Mouse (Mus musculus) heart, postnatal 10 days (tissue): ENCODE measurements around the gene Acot12. TPM values are rescaled to one million over a fixed set of nuclear protein-coding genes. Genes with fewer than 3 reads are reported as not detected.
A peak's percentile ranks its signal among the peaks of the same experiment; 100 is the strongest.
"Not testable (repeated sequence)": the region's sequence is repeated elsewhere in the genome, so short reads cannot be mapped to it uniquely, and the experiment has no call there.

Experiments
- DNase-seq, 2 experiments: peaks; one replicate each; pipeline ENCODE4 v3.0.0; 2021
- intact Hi-C: fragments of 180-260 bp; cut with DNase I; formaldehyde crosslinking; loops from one replicate; pipeline ENCODE4 v1.15.1; 2025
- total RNA-seq, 2 experiments: library from RNA; stranded (reverse); gene quantifications; 2 replicates each; pipeline ENCODE4 v1.2.3; 2021

The Acot12 gene
- total RNA-seq, 2 experiments from 2014 or later: 0.48 TPM; not detected in 1

- intact Hi-C loops: no loop called here
- no peak for DNase-seq
Observed at GRCm38 (mm10) chr13:91758316-91759048, 17.2 kb downstream of the Acot12 start.

- intact Hi-C loops: no loop called here
- DNase-seq: no peak
Observed at GRCm38 (mm10) chr13:91759791-91760190, 18.5 kb downstream of the Acot12 start.

- intact Hi-C loops: no loop called here
- no peak for DNase-seq
Observed at GRCm38 (mm10) chr13:91760302-91761050, 19.2 kb downstream of the Acot12 start.

- DNase-seq: no peak
- intact Hi-C loops: no loop called here
Observed at GRCm38 (mm10) chr13:91761654-91762445, 20.5 kb downstream of the Acot12 start.

GRCm38 (mm10) chr13:91763654-91764053, 22.3 kb downstream of the Acot12 start:
- DNase-seq, intact Hi-C loops: not testable (repeated sequence)

GRCm38 (mm10) chr13:91765627-91766026, 24.3 kb downstream of the Acot12 start:
- DNase-seq: no peak
- intact Hi-C loops: no loop called here

- intact Hi-C loops: no loop called here
Observed at GRCm38 (mm10) chr13:91768683-91769651, 27.7 kb downstream of the Acot12 start.

GRCm38 (mm10) chr13:91778092-91778491, 36.8 kb downstream of the Acot12 start:
- intact Hi-C loops: no loop called here
- no peak for DNase-seq

More at GRCm38 (mm10) chr13:91768683-91769651, 27.7 kb downstream of the Acot12 start:
- DNase-seq: no peak

- DNase-seq: no peak
- intact Hi-C loops: no loop called here
Observed at GRCm38 (mm10) chr13:91779892-91780291, 38.6 kb downstream of the Acot12 start.

GRCm38 (mm10) chr13:91792035-91792434, 50.7 kb downstream of the Acot12 start:
- intact Hi-C loops: no loop called here

GRCm38 (mm10) chr13:91794926-91795436, 53.7 kb downstream of the Acot12 start:
- intact Hi-C loops: no loop called here

More at GRCm38 (mm10) chr13:91792035-91792434, 50.7 kb downstream of the Acot12 start:
- no peak for DNase-seq

GRCm38 (mm10) chr13:91795593-91795992, 54.3 kb downstream of the Acot12 start:
- no peak for DNase-seq
- intact Hi-C loops: no loop called here

More at GRCm38 (mm10) chr13:91794926-91795436, 53.7 kb downstream of the Acot12 start:
- no peak for DNase-seq

- intact Hi-C loops: no loop called here
- no peak for DNase-seq
Observed at GRCm38 (mm10) chr13:91796003-91796402, 54.7 kb downstream of the Acot12 start.

- intact Hi-C loops: no loop called here
- no peak for DNase-seq
Observed at GRCm38 (mm10) chr13:91796916-91797315, 55.6 kb downstream of the Acot12 start.

GRCm38 (mm10) chr13:91797442-91797841, 56.1 kb downstream of the Acot12 start:
- no peak for DNase-seq
- intact Hi-C loops: no loop called here

GRCm38 (mm10) chr13:91801726-91802125, 60.4 kb downstream of the Acot12 start:
- intact Hi-C loops: loop anchor here (10.0 kb wide), 1 partner anchor 337 kb away; the partner anchor contains the start of gene Ssbp2
- DNase-seq: no peak

- intact Hi-C loops: loop anchor here (5.0 to 10.0 kb wide), 4 partner anchors 50 to 675 kb away; partner anchors contain the start of genes Fam151b and Ssbp2
- DNase-seq: peak; percentile 91 to 94
Observed at GRCm38 (mm10) chr13:91807155-91807839, 66.0 kb downstream of the Acot12 start, which contains the start of gene Zcchc9. TSS of gene Zcchc9 (minus strand) at chr13:91807705.

GRCm38 (mm10) chr13:91807874-91808575, 66.7 kb downstream of the Acot12 start:
- intact Hi-C loops: loop anchor here (5.0 to 10.0 kb wide), 4 partner anchors 49 to 674 kb away; partner anchors contain the start of genes Fam151b and Ssbp2
- peak in 1 of 2 experiments; percentile 16 for DNase-seq
